Mouse (Mus musculus) gastrocnemius, postnatal 14 days (tissue): Measurements from ENCODE around the gene Sugt1. TPM values are rescaled to one million over a fixed set of nuclear protein-coding genes. Genes with fewer than 3 reads are reported as not detected.

Experiments used
- DNase-seq: peaks from one replicate; pipeline ENCODE4 v3.0.0; 2021; ENCODE audit warnings: mixed read lengths
- intact Hi-C: fragments of 180-260 bp; cut with DNase I; formaldehyde crosslinking; loops from one replicate; pipeline ENCODE4 v1.15.1; 2025; ENCODE audit warnings: low total_unique reads
- long read RNA-seq, 2 experiments: library from polyadenylated mRNA; stranded (forward); transcript quantifications; one replicate each; pipeline ENCODE4 v2.0.0; 2021
- total RNA-seq, 2 experiments: library from RNA; stranded (reverse); gene quantifications; 2 replicates each; pipeline ENCODE4 v1.2.3; 2021

Gene Sugt1
- 10 to 100 TPM; 67.2 to 69.8 TPM for total RNA-seq
- long read RNA-seq, experiment 1, full-length matches to known transcripts: 33 of 35 reads
- long read RNA-seq, experiment 1, partial matches to known transcripts: 1 of 35 reads
- long read RNA-seq, experiment 1, other reads (novel, unspliced or antisense): 1 of 35 reads
- long read RNA-seq, experiment 2, full-length matches to known transcripts: 45 of 50 reads
- long read RNA-seq, experiment 2, partial matches to known transcripts: 1 of 50 reads
- long read RNA-seq, experiment 2, other reads (novel, unspliced or antisense): 4 of 50 reads

DNA sequence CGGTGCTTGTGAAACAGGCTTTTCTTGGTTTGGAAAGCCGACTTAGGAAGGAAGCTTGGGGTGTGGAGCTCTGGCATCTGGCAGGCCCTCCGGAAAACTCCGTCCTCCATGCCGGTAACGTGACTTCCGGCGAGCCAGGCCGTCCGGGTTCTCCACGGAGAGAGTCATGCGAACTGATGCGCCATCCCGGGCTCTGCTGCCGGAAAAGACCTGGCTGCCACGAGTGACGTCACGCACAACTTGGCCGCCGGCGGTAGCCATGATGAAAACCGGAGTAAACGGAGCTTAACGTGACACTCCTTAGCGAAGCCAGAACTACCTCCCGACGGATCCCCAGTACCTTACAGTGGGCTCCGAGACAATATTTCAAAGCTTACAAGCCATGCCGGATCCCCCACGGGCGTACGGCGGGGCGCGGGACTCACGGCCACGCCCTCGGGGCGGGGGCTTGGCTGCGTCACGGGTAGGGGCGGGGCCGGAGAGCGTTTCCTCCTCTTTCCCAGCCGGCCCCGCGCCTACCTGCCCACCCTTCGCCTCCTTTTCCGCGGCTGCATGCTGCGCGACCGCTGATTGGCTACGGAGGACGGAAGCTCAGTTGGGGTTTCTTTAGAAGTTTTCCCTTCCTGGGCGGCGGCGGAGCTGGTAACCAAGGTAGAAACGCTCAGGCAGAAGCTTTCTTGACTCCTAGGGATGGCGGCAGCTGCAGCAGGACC, at the start of gene Sugt1:
Gene Sugt1, plus strand, starts transcription at position 553 of the 713 bp plus-strand sequence.
- intact Hi-C loops: no loop called here

DNA sequence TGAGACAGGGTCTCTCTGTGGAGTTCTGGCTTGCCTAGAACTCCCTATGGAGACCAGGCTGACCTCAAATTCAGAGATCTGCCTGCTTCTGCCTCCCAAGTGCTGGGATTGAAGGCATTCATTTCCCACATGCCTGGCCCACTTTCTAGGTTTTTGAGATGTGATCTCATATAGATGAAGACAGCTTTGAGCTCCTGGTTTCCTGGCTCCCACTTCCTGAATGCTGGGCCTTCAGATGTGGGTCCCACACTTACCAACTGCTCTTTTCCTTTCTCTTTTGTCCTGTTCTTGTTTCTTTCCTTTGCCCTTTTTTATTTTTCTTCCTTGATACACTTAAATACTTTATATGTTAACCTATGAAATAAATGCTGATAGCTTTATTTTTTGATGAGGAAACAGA, 49.6 kb upstream of the Sugt1 start:
- intact Hi-C loops: no loop called here
- no peak for DNase-seq

More for the DNA sequence above, at the start of gene Sugt1:
- DNase-seq: peak; percentile 96

DNA sequence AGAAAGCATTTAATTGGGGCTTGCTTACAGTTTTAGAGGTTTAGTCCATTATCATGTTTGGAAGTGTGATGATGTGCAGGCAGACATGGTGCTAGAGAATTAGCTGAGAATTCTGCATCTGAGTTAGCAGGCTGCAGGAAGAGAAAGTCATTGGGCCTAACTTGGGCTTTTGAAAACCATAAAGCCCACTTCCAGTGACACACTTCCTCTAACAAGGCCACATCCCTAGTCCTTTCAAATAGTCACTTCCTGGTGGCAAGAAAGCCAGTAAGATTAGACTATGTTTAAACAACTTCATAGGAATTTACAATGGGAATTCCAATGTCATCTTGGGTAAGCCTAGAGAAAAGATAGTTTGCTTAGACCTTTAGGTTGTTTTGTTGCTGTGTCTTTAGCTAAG, 45.9 kb upstream of the Sugt1 start:
- no peak for DNase-seq
- intact Hi-C loops: no loop called here

GRCm38 (mm10) chr14:79549343-79549742, 38.1 kb upstream of the Sugt1 start:
- DNase-seq: peak; percentile 19
- intact Hi-C loops: no loop called here

GRCm38 (mm10) chr14:79551929-79552328, 35.6 kb upstream of the Sugt1 start:
- DNase-seq: no peak
- intact Hi-C loops: loop anchor here (10.0 kb wide), 1 partner anchor 47 kb away; no protein-coding TSS in a partner anchor

DNA sequence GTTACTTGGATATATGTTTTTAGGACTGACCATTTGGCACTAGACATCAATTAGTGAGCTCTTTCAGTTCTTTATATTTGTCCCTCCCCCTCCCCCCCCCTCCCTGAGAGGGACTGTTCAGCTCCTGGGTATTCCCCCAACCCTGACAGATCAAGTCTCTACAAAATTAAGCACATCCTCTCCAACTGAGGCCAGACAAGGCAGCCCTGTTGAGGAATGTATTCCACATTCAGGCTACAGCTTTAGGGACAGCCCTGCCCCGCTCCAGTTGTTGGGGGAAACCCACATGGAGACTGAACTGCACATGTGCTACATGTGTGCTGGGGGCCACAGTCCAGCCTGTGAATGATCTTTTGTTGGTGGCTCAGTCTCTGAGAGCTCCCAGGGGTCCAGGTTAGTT, 34.6 kb upstream of the Sugt1 start:
- no peak for DNase-seq
- intact Hi-C loops: loop anchor here (10.0 kb wide), 1 partner anchor 48 kb away; no protein-coding TSS in a partner anchor

GRCm38 (mm10) chr14:79557796-79558195, 29.7 kb upstream of the Sugt1 start:
- intact Hi-C loops: loop anchor here (10.0 kb wide), 1 partner anchor 53 kb away; no protein-coding TSS in a partner anchor
- DNase-seq: no peak

GRCm38 (mm10) chr14:79562745-79563144, 24.7 kb upstream of the Sugt1 start:
- intact Hi-C loops: no loop called here
- DNase-seq: peak; percentile 49

DNA sequence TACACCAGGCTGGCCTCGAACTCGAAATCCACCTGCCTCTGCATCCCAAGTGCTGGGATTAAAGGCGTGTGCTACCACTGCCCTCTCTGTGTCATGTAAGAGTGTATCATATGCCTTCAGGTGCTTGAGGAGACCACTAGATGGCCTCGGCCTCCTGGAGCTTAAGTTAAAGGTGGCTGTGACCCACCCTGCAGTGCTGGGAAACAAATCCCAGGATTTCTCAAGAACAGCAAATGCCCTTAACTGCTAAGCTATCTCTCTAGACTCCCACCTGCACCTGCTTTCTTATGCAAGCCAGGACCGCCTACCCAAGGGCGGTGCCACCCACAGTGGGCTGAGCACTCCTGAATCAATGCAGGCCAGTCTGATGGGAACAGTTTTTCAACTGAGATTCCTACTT, 22.7 kb upstream of the Sugt1 start:
- DNase-seq: no peak
- intact Hi-C loops: no loop called here

GRCm38 (mm10) chr14:79573482-79574191, 13.9 kb upstream of the Sugt1 start:
- DNase-seq: no peak
- intact Hi-C loops: no loop called here

- intact Hi-C loops: no loop called here
- no peak for DNase-seq
These were observed 13.1 kb upstream of the Sugt1 start for GRCm38 (mm10) chr14:79574361-79574760.

- intact Hi-C loops: no loop called here
- no peak for DNase-seq
These were observed 3.8 kb upstream of the Sugt1 start for GRCm38 (mm10) chr14:79583526-79584245.

DNA sequence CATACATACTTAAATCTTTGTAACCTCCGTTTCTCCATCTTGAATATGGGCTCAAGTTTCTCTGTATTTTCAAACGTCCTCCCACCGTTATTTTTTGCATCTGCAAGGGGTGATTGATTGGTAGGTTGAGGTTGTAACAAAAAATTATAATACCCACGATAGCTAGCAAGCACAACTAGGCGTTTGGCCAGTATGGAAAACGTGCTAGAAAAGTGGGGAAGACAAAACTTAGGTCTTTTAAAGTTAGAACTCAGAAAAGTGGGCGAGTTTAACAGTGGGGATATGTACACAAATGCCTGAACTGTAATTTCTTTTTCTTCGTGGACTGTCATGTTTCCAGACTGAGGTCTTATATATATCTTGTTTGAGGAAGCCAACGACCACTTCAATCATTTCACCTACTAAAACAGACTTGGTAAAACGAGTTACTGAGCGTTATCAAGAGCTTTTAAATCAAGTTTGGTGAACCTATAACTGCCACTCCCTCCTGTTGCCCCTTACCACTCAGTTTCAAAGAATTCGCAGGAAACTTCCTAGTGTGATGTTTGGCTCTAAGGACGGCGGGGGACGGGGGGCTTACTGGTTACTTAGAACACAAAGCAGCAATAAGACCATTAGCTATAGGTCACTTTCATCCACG, 872 bp upstream of the Sugt1 start:
- intact Hi-C loops: no loop called here
- no peak for DNase-seq

- no peak for DNase-seq
- intact Hi-C loops: no loop called here
These were observed 350 bp downstream of the Sugt1 start for GRCm38 (mm10) chr14:79587852-79588229.

DNA sequence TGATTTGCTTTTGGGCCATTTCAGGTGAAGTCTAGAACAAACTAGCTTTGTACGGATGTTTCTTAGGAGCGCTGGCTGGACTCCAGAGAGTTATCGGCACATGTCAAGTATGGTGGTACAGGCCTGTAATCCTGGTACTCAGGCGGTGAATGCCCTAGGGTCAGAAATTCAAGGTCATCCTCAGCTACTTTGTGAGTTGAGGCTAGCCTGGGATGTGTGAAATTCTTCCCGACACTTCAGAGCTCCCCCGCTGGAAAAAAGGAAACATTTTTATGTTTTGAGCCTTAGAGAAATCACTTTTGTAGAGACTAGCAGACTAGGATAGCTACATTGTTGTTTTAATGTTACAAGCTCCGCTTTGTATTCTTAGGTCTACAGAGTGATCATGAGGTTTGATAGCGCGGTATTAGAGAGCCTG, 1.1 kb downstream of the Sugt1 start:
- DNase-seq: no peak
- intact Hi-C loops: no loop called here

GRCm38 (mm10) chr14:79589401-79589800, 1.9 kb downstream of the Sugt1 start:
- DNase-seq: no peak
- intact Hi-C loops: no loop called here

- DNase-seq: no peak
These were observed 3.4 kb downstream of the Sugt1 start for GRCm38 (mm10) chr14:79590916-79591315.

DNA sequence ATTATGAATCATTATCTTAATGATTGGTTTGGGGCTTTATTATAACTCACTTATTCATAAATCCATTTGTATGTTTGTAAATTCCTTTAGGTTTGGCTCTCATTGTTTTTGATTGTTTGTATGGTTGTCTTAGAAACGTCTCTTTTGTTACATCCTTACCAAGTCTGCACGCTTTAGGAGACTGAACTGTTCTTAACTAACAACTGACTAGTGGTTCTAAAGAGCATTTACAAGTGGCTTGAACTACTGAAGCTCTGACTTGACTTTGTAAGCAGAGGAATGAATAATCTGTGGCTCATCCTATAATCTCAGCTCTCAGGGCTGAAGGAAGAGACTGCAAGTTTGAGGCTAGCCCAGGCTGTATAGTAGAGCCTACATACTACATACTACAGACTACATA, 4.1 kb downstream of the Sugt1 start:
- no peak for DNase-seq
- intact Hi-C loops: no loop called here

More at GRCm38 (mm10) chr14:79590916-79591315, 3.4 kb downstream of the Sugt1 start:
- intact Hi-C loops: no loop called here

DNA sequence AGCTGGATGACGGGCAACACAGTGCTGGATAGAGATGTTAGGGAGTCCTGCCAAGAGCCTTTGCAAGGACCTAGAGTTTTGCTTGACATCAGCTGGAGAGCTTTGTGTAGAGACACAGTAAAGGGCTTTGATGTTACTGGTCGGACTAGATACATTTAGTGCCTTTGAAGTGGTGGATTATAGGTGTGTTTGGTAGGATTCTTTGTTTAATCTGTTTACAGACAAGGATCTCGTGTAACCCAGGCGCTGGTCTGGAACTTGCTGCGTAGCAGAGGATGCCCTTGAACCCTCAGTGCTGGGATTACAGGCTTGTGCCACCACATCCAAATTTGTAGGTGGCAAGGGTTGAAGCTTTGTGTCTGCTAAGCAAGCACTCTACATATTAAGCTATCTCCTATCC, 6.6 kb downstream of the Sugt1 start:
- no peak for DNase-seq
- intact Hi-C loops: no loop called here
